Mouse (Mus musculus) frontal cortex, postnatal 10 days (tissue): Measurements from ENCODE around the gene Gm11937.
"Not testable (repeated sequence)": the region's sequence is repeated elsewhere in the genome, so short reads cannot be mapped to it uniquely, and the experiment has no call there.

Experiments
- DNase-seq, 2 experiments: peaks; one replicate each; pipeline ENCODE4 v3.0.0; 2022; ENCODE audit warnings: low spot score in 2 of 2, mixed read lengths in 1 of 2

The Gm11937 gene

DNA sequence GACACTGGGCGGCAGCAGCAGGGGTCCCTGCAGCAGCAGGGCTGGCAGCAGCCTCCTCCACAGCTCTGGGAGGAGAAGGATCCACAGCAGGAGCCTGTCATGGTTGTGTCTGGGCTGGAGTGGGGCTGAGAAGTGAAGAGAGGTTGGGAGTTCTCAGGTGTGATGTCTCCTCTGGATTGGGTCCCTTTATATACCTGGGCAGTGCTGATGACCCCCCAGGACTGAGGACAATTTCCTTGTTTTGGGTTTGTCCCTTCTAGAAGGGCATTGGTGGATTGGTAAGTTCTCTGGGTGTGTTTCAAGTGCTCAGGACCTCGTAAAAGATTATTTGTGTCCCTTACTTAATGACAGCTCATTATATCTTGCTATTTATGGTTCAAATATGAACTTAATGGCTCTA lies at the start of gene Gm11937:
Gene Gm11937, minus strand, starts transcription at position 101 of the 400 bp plus-strand sequence.
- DNase-seq: not testable (repeated sequence)

DNA sequence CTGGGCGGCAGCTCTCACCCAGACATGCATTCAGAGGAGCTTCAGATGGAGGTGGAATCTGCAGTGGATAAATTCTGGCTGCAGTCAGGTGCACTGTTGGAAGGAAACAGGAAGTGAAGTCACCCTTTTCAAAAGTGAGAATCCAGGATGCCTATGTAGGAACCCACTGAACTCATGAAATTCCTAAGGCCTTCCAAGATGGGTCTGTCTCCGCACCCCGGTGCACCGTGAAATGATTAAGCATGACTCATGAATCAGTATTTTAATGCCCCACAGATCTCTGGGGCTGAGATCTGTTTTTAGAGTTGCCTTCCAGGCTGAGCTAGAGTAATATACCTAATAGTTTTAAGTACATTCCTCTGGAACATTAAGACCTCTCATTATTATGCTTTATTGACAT lies 49.3 kb upstream of the Gm11937 start:
- DNase-seq: no peak

DNA sequence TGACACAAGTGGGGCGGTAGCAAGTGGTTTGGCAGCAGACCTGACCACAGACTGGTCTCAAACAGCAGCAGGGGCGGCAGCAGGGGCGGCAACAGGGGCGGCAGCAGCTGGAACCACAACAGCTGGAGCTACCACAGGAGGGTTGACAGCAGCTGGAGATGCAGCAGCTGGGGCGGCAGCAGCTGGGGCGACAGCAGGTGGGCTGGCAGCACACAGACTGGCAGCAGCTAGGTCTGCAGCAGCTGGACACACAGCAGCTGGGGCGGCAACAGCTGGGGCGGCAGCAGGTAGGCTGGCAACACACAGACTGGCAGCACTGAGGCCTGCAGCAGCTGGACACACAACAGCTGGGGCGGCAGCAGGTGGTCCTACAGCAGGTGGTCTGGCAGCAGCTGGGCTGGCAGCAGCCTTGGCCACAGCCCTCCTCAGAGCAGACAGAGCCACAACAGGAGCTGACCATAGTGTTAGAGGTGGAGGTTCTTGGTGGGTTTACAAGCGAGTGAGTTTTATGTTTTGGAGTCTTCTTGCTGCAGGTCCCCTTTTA lies 48.5 kb upstream of the Gm11937 start, which contains the start of gene Gm11563:
Gene Gm11563, minus strand, starts transcription at position 494 of the 544 bp plus-strand sequence.
- DNase-seq: not testable (repeated sequence)

DNA sequence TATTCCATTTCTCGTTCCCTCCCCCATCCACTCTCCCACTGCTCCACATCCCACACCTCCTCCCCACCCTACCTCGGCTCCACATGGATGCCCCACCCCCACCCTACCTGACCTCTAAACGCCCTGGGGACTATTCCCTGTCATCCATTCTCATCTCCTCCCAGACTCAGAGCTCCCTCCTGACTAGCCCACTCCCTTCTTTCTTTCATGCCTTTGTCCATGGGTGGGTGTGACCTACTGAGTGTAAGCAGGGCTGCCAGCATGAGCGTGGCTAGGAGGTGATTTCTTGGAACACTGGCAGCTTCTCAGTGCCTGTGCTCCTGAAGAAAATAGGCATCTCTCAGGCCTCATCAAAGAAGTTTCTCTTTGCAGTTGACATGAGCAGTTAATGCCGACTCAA lies 47.1 kb upstream of the Gm11937 start:
- no peak for DNase-seq

DNA sequence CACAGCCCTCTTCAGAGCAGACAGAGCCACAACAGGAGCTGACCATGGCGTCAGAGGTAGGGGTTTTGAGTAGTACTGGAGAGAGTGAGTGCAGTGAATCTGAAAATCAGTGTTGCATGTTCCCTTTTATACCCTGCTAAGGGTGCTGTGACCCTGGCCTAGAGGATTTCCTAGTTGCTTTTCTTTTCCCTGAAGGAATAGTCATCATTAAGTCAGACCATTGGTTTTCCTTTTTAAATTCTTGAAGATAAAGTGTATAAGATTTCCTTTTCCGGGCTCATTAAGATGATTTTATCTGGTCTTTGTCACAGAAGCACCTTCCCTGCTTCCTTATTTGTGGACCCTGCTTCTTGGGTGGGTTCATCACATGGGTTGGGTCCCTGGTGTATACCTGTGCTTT lies 40.1 kb upstream of the Gm11937 start, which contains the start of gene Gm11555:
Gene Gm11555, minus strand, starts transcription at position 101 of the 400 bp plus-strand sequence.
- DNase-seq: no peak

DNA sequence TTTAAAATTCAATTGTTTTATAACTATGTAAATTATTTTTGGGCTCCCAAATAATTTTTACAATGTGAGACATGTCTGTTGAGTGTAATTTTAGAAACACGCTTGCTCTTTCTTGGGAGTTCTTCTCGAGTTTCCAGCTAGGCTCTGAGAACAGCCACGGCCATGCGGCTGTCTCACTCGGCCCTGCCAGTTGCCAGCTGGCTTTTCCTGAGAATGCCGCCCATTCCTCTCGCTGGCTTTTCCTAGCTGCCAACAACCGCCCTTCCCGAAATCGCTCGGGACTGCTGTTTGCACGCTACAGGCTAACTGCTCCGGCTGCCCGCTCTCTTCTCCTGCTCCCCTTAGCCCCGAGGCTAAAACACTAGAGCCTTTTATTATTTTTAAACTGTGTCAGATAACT lies 36.5 kb upstream of the Gm11937 start:
- no peak for DNase-seq

DNA sequence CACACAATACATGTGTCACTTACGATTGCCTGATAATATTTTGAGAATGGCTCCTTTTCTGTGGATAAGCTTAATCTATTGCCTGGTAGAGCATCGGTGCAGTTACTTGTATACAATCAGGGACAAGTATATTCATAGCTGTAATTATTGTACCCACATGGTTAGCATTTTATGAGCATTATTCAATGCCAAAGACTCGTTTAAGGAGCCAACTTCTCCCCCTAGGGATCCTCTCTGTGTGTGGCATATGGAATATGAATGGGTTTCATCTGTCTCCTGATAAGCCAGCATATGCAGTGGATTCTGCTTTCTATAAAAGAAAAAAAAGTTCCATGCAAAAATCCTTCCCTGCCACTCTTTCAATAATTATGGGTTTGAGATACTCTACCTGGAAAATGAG lies 34.4 kb upstream of the Gm11937 start:
- no peak for DNase-seq

DNA sequence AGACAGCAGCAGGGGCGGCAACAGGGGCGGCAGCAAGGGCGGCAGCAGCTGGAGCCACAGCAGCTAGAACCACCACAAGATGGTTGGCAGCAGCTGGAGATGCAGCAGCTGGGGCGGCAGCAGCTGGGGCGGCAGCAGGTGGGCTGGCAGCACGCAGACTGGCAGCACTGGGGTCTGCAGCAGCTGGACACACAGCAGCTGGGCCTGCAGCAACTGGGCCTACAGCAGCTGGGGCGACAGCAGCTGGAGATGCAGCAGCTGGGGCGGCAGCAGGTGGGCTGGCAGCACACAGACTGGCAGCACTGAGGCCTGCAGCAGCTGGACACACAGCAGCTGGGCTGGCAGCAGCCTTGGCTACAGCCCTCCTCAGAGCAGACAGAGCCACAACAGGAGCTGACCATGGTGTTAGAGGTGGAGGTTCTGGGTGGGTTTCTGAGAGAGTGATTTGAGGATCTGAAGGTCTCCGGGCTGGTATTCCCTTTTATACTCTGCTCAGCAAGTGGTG lies 33.7 kb upstream of the Gm11937 start, which contains the start of gene Krtap4-7:
Gene Krtap4-7, minus strand, starts transcription at position 455 of the 505 bp plus-strand sequence.
- DNase-seq: not testable (repeated sequence)

DNA sequence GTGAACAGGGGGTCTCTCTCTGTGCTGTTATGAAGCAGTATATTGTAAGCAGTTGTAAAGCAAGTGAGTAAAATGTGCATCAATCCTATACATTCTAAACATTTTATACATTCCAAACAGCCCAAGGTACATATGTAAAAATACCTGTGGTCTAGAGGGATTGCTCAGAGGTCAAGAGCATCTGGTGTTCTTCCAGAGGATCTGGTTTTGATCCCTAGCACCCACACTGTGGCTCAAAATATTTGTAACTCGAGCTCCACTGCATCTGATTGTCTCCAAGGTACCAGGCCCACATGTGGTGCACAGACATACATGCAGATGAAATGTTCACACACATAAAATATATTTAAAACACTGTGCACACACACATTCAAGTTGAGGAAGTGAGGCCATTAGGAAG lies 30.9 kb upstream of the Gm11937 start:
- no peak for DNase-seq

DNA sequence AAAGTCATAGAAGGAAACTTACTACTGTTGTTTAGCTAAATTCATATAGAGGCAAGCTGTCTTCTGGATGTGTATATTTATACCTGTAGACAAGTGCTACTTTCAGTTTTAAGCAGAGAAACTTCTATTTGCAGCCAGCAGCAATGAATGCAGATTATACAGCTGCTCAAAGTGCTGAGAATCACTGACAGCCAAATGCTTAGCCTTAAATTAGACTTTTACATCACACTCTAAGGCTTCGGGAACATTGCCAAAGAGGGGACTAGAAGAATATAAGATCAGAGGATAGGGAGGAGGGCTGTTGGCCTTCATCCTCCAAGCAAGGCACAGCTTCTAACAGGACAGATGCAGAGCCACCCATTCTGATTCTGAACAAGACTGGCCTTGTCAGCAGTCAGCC lies 27.1 kb upstream of the Gm11937 start:
- no peak for DNase-seq

DNA sequence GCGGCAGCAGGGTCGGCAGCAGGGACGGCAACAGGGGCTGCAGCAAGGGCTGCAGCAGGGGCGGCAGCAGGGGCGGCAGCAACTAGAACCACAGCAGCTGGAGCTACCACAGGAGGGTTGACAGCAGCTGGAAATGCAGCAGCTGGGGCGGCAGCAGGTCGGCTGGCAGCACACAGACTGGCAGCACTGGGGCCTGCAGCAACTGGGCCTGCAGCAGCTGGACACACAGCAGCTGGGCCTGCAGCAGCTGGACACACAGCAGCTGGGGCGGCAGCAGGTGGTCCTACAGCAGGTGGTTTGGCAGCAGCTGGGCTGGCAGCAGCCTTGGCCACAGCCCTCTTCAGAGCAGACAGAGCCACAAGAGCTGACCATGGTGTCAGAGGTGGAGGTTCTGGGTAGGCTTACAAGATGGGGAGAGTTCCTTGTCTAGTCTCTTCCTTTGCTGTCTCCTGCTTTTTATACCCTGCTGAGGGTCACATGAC lies 24.7 kb upstream of the Gm11937 start, which contains the start of gene Krtap4-2:
Gene Krtap4-2, minus strand, starts transcription at position 432 of the 482 bp plus-strand sequence.
- DNase-seq: no peak

DNA sequence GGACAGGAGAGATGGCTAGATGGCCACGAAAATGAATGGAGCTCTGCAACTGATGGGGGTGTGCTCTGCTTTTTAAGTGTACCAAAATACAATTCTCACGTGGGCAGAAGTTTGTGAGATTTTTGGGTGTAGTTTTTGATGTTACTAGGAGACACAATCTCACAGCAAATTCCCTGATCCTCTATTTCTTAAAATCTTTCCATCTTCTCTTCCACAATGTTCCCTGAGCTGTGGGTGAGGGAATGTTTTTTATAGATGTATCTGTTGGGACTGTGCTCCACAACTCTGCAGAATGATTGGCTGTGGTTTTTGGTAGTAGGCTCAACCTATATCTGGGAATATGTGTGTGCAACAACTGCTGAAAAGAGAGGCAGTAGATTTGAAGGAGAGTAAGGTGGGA lies 23.3 kb upstream of the Gm11937 start:
- DNase-seq: no peak

DNA sequence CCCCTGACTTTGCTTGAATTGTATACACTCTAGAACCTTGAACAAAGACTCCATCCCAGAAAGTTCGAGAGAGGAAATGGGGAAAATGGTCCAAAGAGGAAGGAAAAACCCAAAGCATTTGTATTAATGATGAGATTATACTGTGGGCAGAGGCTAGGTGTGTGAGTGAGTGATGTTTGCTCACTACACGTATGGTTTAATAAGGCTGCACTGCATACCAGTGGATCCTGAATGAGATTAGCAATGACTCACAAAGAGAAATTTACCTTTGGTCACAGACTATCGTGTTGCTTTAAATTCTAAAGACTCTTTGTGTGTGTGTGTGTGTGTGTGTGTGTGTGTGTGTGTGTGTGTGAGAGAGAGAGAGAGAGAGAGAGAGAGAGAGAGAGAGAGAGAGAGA lies 20.9 kb upstream of the Gm11937 start:
- no peak for DNase-seq

DNA sequence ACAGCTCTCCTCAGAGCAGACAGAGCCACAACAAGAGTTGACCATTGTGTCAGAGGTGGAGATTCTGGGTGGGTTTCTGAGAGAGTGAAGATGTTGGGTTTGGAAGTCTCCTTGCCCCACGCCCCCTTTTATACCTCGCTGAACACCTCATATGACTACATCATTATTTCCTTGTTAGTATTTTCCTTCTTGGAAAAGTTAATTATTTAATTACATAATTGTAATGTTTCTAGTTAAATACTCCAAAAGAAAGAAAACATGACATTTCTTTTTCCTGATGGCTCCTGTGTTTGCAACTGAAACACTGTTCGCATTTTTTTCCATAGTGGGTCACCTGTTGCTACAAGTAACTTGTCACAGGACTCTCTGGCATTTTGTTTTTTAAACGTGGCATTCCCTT lies 18.1 kb upstream of the Gm11937 start, which contains the start of gene Krtap4-1:
Gene Krtap4-1, minus strand, starts transcription at position 101 of the 400 bp plus-strand sequence.
- DNase-seq: no peak

DNA sequence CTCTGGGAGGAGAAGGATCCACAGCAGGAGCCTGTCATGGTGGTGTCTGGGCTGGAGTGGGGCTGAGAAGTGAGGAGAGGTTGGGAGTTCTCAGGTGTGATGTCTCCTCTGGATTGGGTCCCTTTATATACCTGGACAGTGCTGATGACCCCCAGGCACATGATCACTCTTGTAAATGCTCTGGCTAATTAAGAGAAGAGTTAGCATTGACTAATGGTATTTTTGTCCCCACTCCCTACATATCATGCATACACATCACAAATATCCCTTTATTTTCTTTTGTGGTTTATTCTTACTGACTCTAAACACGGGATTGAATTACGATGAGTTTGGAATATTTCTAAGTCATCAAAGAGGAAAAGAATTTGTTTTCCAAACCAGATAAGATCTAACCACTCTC lies 10.3 kb upstream of the Gm11937 start, which contains the start of gene Gm11562:
Gene Gm11562, minus strand, starts transcription at position 101 of the 400 bp plus-strand sequence.
- DNase-seq: no peak

DNA sequence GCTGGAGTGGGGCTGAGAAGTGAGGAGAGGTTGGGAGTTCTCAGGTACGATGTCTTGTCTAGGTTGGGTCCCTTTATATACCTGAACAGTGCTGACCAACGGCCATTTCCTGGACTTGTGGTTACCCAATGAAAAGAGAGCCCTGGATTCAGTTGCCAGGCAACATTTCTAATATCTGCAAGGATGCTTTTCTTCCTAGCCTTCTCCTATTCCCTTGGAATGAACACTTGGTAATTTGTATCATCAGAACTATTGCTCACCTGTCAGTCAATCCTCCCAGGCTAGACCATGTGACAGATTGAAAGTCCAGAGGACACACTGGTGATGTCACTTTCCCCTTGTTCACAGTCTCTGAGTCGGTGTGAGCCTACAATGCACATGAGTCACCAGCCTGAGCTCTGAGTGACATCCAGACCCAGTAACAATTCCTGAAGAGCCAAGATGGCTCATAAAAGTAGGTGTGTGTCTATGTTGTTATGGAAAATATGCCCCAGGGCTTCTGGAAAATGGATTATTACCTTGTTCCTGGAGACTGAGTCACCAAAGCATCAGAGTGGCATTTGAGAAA lies 4.9 kb upstream of the Gm11937 start, which contains the start of gene Krtap2-4:
Gene Krtap2-4, minus strand, starts transcription at position 51 of the 568 bp plus-strand sequence.
- no peak for DNase-seq

DNA sequence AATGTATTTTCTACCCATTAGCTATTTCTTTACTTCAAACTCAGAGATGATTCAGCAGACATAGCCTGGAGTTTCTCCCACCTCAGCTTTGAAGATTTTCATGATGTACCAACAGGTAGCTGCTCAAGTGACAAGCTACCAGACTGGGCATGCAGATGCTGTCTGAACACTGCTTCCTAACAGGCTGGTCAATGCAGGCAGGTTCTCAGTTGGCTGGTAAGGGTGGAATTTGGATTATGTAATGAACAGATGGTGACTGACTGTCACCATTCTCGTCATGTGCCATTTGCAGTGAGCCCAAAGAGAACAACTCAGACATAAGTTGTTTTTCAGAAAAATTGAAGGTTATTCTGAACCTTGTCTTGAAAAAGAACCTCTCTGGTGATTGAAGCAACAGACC lies 863 bp downstream of the Gm11937 start:
- peak in 1 of 2 experiments; percentile 13 for DNase-seq

DNA sequence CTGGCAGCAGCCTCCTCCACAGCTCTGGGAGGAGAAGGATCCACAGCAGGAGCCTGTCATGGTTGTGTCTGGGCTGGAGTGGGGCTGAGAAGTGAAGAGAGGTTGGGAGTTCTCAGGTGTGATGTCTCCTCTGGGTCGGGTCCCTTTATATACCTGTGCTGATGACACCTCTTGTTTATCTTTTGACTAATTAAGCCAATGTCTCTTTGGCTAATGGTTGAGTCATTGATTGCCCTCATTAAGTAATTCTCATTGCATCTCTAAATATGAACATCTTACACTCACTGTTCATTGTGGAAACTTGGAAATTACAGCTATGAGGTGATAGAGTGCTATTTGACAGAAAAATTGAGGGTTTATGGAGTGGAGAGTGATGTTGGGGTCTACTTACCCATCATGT lies 6.8 kb downstream of the Gm11937 start, which contains the start of gene Gm11938:
Gene Gm11938, minus strand, starts transcription at position 101 of the 400 bp plus-strand sequence.
- DNase-seq: not testable (repeated sequence)

DNA sequence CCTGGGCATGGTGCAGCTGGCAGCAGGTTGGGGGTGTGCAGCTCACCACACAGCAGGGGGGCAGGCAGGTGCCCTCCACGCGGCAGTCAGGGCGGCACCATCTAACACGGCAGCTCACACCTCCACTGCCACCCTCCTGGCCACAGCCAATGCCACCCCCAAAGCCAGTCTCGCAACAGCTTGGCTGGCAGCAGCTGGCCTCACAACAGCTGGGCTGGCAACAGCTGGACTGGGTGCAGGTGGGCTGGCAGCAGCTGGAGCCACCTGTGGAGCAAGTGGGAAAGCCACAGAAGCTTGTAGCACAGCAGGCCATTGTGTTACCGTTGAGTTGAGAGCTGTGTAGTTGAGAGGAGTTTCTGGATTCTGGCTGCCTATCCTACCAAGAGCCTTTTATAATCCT lies 12.2 kb downstream of the Gm11937 start, which contains the start of gene Krtap9-3:
Gene Krtap9-3, minus strand, starts transcription at position 364 of the 400 bp plus-strand sequence.
- not testable (repeated sequence) for DNase-seq

DNA sequence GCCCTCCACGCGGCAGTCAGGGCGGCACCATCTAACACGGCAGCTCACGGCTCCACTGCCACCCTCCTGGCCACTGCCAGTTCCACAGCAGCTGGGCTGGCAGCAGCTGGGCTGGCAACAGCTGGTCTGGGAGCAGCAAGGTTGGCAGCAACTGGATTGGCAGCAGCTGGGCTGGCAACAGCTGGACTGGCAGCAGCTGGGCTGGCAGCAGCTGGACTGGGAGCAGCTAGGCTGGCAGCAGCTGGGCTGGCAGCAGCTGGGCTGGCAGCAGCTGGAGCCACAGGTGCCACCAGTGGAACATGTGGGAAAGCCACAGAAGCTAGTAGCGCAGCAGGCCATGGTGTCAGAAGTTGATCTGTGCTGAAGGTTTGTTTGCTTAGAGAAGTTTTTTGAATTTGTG lies 19.0 kb downstream of the Gm11937 start, which contains the start of gene Krtap1-3:
Gene Krtap1-3, minus strand, starts transcription at position 359 of the 400 bp plus-strand sequence.
- no peak for DNase-seq

DNA sequence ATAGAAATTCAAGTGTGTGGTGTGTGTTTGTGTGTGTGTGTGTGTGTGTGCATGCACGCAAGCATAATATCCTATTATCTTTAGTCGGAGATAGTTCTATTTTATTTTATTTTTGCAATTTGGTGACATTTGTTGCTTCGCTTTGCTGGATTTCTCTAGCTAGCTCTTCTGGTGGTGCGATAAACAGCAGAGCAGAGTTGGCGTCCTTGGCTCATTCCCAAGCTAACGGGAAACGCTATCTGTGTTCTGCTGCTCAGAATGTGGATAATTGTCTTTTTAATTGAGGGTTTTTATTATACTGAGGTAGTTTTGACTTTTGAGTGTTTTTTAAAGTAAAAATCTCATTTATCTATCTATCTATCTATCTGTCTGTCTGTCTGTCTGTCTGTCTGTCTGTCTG lies 24.9 kb downstream of the Gm11937 start:
- no peak for DNase-seq

DNA sequence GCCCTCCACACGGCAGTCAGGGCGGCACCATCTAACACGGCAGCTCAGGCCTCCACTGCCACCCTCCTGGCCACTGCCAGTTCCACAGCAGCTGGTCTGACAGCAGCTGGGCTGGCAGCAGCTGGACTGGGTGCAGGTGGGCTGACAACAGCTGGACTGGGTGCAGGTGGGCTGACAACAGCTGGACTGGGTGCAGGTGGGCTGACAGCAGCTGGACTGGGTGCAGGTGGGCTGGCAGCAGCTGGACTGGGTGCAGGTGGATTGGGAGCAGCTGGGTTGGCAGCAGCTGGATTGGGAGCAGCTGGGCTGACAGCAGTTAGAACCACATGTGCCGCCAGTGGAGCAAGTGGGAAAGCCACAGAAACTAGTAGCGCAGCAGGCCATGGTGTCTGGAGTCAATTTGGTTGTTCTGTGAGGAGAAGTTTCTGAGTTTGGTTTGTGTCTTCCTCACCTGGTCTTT lies 26.7 kb downstream of the Gm11937 start, which contains the start of gene Krtap1-4:
Gene Krtap1-4, minus strand, starts transcription at position 410 of the 460 bp plus-strand sequence.
- no peak for DNase-seq
